Mouse (Mus musculus) gastrocnemius, postnatal 25 days (tissue): Measurements from ENCODE around the gene Pacs1. TPM values are rescaled to one million over a fixed set of nuclear protein-coding genes. Genes with fewer than 3 reads are reported as not detected.
"Not testable (repeated sequence)": the region's sequence is repeated elsewhere in the genome, so short reads cannot be mapped to it uniquely, and the experiment has no call there.

Source experiments
- DNase-seq: peaks from one replicate; pipeline ENCODE4 v3.0.0; 2022
- microRNA-seq, 2 experiments: library from miRNA; unstranded; fragments of <30 nt; microRNA quantifications; one replicate each; pipeline ENCODE4 v1.2.0; 2021; ENCODE audit warnings: borderline replicate concordance in 2 of 2
- total RNA-seq, 2 experiments: library from RNA; stranded (reverse); gene quantifications; 1 replicate in 1 of 2; 2 replicates in 1 of 2; pipeline ENCODE4 v1.2.3; 2021

The Pacs1 gene
- total RNA-seq, 2 experiments from 2014 or later: 5.6 to 6.5 TPM

- no peak for DNase-seq
Observed at GRCm38 (mm10) chr19:5097521-5098362, 175.2 kb downstream of the Pacs1 start.

- DNase-seq: no peak
Observed at GRCm38 (mm10) chr19:5095887-5096474, 176.9 kb downstream of the Pacs1 start.

- no peak for DNase-seq
Observed at GRCm38 (mm10) chr19:5094746-5095417, 178.0 kb downstream of the Pacs1 start.

- DNase-seq: peak; percentile 78
Observed at GRCm38 (mm10) chr19:5094243-5094632, 178.7 kb downstream of the Pacs1 start.

- DNase-seq: no peak
Observed at GRCm38 (mm10) chr19:5093481-5094242, 179.3 kb downstream of the Pacs1 start.

- DNase-seq: no peak
Observed at GRCm38 (mm10) chr19:5092083-5092482, 180.8 kb downstream of the Pacs1 start.

GRCm38 (mm10) chr19:5089324-5089723 is 183.6 kb downstream of the Pacs1 start:
- DNase-seq: no peak

- DNase-seq: peak; percentile 96
Observed at GRCm38 (mm10) chr19:5087884-5088728, 184.8 kb downstream of the Pacs1 start, which contains the start of gene Yif1a. Gene Yif1a (plus strand): TSS chr19:5088538.

- not testable (repeated sequence) for DNase-seq
Observed at GRCm38 (mm10) chr19:5086533-5086932, 186.4 kb downstream of the Pacs1 start.

GRCm38 (mm10) chr19:5085145-5085863 is 187.6 kb downstream of the Pacs1 start, which contains the start of gene Tmem151a:
Gene Tmem151a (minus strand): TSS chr19:5085531.
- no peak for DNase-seq

- no peak for DNase-seq
Observed at GRCm38 (mm10) chr19:5084834-5085144, 188.1 kb downstream of the Pacs1 start.

- DNase-seq: no peak
Observed at GRCm38 (mm10) chr19:5083961-5084833, 188.7 kb downstream of the Pacs1 start.

Small RNA genes lying within 50 kb of the gene (microRNA-seq; reads per million reads assigned to microRNA genes)
- gene Gm27468: 0 reads per million in 2 experiments

Other genes with a start within 250 kb of the Pacs1 start
- gene Slc29a2, start 249.3 kb downstream of the Pacs1 start, total RNA-seq: 10 to 100 TPM in 1 of 2 experiments, 1 to 10 TPM in 1; 7.9 to 11.6 TPM
- gene B4gat1, start 234.3 kb downstream of the Pacs1 start, total RNA-seq: 10 to 100 TPM; 17.9 to 20.1 TPM
- 1 to 10 TPM in 1 of 2 experiments, under 1 TPM in 1; 0.26 to 1.4 TPM for gene AC124502.3, start 234.2 kb downstream of the Pacs1 start, total RNA-seq
- 10 to 100 TPM; 11.6 to 12.6 TPM for gene Brms1, start 231.8 kb downstream of the Pacs1 start, total RNA-seq
- 1 to 10 TPM; 1.3 to 2.1 TPM for gene Rin1, start 222.6 kb downstream of the Pacs1 start, total RNA-seq
- 10 to 100 TPM; 13.8 to 23.3 TPM for gene Cd248, start 205.0 kb downstream of the Pacs1 start, total RNA-seq
- not detected for gene Tmem151a, start 187.6 kb downstream of the Pacs1 start, total RNA-seq
- gene Yif1a, start 184.6 kb downstream of the Pacs1 start, total RNA-seq: 10 to 100 TPM; 38.1 to 47.5 TPM
- gene Cnih2, start 174.6 kb downstream of the Pacs1 start, total RNA-seq: not detected
- gene Rab1b, start 166.0 kb downstream of the Pacs1 start, total RNA-seq: 100 to 1,000 TPM; 113 to 127 TPM
- gene Klc2, start 154.6 kb downstream of the Pacs1 start, total RNA-seq: 10 to 100 TPM; 51.9 TPM
- 10 to 100 TPM; 65.4 to 69.5 TPM for gene Sf3b2, start 22.3 kb upstream of the Pacs1 start, total RNA-seq
- not detected for gene Gal3st3, start 25.2 kb upstream of the Pacs1 start, total RNA-seq
- not detected for gene Catsper1, start 62.6 kb upstream of the Pacs1 start, total RNA-seq
- gene Cst6, start 76.5 kb upstream of the Pacs1 start, total RNA-seq: 10 to 100 TPM; 19.7 to 41.3 TPM
- gene Eif1ad, start 93.6 kb upstream of the Pacs1 start, total RNA-seq: 10 to 100 TPM; 12.7 to 13.4 TPM
- 100 to 1,000 TPM; 114 to 122 TPM for gene Banf1, start 94.0 kb upstream of the Pacs1 start, total RNA-seq
- gene Sart1, start 115.6 kb upstream of the Pacs1 start, total RNA-seq: 10 to 100 TPM; 29.0 to 36.5 TPM
- gene Tsga10ip, start 129.4 kb upstream of the Pacs1 start, total RNA-seq: 1 to 10 TPM in 1 of 2 experiments, not detected in 1; 1.2 TPM
- gene Drap1, start 151.9 kb upstream of the Pacs1 start, total RNA-seq: 100 to 1,000 TPM; 473 to 502 TPM
- 10 to 100 TPM; 32.1 to 33.5 TPM for gene AI837181, start 152.0 kb upstream of the Pacs1 start, total RNA-seq
- gene Fosl1, start 174.4 kb upstream of the Pacs1 start, total RNA-seq: not detected
- 1 to 10 TPM; 4.5 to 6.6 TPM for gene Ccdc85b, start 184.8 kb upstream of the Pacs1 start, total RNA-seq
- gene Fibp, start 187.5 kb upstream of the Pacs1 start, total RNA-seq: 10 to 100 TPM; 36.9 to 38.4 TPM
- not detected for gene Ctsw, start 195.4 kb upstream of the Pacs1 start, total RNA-seq
- gene Efemp2, start 200.8 kb upstream of the Pacs1 start, total RNA-seq: 10 to 100 TPM in 1 of 2 experiments, 1 to 10 TPM in 1; 7.8 to 12.2 TPM
- gene Mus81, start 215.3 kb upstream of the Pacs1 start, total RNA-seq: 10 to 100 TPM; 20.3 to 21.6 TPM
- gene Cfl1, start 217.3 kb upstream of the Pacs1 start, total RNA-seq: 100 to 1,000 TPM in 1 of 2 experiments, 10 to 100 TPM in 1; 83.6 to 106 TPM
- gene 1700020D05Rik, start 230.7 kb upstream of the Pacs1 start, total RNA-seq: under 1 TPM; 0.64 to 0.88 TPM
- gene Snx32, start 237.4 kb upstream of the Pacs1 start, total RNA-seq: 1 to 10 TPM; 6.9 to 7.5 TPM